Mouse (Mus musculus): ENCODE measurements at regions not wholly inside any gene's neighbourhood (a gene's known extent, or its start where the extent isn't known, plus 50 kb on each side); places are given as distances from the start of the nearest gene placed in this dataset.
A peak's percentile ranks its signal among the peaks of the same experiment; 100 is the strongest.

DNA sequence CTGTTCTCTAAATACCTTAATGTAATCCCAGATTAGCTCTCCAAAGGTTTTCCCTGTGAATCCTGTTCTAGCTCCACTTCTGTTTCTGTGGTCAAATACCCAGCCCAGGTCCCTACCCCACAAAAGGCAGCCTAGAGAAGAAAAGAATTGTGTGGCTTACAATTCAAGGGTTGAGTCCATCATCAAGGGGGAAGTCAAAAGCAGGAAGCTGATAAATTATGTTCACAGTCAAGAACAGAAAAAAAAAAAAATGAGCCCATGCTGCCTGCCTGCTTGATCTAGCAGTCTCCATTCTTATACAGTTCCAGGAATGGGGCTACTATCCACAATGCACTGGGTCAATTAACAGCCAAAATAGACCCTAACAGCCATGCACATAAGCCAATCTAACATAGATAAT lies 285.7 kb downstream of the Actr3 start:
- DNase-seq = no peak

DNA sequence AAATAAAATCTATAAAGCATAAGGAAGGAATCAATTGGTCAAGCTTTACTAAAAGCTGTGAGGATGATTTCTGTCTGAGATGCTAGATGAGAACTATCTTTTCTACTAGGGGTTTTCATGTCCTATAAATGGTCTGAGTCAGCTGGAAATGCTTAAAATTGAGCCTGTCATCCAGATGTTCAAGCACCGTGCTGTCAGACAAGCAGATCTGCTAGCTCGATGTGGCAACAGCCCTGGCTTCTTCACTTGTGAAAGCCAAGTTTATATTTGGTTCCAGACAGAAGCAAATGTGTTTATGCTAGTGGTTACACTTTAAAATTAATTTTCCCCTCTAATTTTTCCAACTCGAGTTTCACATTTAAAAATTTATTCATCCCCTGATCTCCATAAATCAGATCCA lies 311.7 kb downstream of the Actr3 start:
- no peak for DNase-seq

DNA sequence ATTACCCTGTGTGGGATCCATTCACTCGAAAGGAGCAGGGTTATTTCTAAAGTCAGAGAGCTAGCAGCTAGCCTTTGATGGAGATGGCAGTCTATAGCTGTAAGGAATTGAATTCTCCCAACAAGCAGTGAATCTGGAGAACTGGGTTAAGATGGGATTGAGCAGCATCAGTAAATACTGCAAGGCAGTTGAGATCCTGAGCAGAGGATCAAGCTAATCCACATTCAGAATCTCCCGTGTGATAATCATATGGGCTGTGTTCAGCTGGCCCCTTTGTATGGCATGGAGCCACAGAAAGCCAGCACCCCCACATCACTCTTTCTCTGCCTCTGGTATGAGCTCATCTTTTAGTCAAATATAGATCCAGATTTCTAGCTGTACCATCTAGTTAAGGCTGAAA lies 334.9 kb downstream of the Actr3 start:
- no peak for DNase-seq

DNA sequence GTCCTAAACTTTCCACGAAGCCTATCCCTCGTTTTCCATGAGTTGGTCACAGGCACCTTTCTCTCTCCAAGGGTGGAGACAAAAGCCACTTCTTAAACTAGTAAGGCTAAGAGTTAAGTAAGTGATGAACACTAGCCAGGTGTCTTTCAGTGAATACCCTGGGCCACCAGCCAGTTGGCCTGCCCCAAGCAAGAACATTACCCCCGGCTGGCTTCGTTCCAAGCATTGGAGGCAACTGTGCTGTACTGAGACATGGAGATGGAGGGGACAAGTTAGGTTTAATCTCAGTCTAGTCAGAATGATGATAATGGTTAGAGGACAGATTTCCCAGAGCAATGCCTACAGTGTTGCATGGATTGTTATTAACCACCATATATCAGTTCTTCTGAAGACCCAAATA lies 350.6 kb downstream of the Actr3 start:
- no peak for DNase-seq

DNA sequence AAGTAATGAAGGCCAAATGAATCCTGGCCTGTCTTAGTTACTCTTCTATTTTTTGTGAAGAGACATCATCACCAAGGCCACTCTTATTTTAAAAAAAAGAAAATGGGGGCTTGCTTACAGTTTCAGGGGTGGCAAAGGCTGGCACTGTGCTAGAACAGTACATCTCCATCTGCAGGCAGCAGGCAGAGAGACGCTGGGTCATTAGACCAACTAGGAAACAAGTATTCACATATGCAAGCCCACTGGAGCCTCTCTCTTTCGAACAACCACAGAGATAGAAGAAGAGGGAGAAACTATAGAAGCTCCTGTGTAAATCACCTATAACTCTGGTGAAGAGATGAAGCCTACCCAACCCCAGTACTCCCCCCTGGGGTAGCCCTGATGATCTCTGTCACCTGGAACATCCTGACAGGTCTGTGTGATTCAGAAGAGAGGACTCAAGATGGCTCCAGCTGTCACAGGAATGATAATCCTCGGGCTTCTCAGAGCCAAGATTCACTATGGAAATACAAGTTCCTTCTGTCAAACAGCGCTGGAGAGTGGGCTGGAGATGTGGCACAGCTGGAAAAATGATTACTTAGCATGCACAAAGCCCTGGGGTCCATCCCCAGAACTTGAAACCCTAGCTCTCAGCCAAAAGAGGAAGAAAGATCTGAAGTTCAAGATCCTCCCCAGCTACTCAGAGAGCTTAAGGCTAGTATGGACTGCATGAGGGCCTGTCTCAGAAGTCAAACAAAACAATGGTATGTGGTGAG lies 395.8 kb downstream of the Actr3 start:
- no peak for DNase-seq

DNA sequence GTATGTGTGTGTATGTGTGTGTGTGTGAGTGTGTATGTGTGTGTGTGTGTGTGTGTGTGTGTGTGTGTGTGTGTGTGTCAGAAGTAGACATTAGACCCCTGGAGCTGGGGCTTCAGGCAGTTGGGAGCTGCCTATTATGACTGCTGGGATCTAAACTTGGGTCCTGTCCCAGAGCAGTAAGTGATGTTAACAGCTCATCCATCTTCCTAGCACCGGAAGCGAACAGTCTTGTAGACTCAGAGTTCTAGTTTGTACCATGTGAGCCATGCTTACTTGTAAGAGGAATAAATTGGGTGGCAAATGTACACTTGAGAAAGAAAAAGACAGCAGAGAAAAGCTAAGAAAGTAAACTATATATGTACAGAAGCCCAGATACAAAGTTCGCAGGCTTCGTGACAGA lies 422.2 kb downstream of the Actr3 start:
- DNase-seq = no peak

DNA sequence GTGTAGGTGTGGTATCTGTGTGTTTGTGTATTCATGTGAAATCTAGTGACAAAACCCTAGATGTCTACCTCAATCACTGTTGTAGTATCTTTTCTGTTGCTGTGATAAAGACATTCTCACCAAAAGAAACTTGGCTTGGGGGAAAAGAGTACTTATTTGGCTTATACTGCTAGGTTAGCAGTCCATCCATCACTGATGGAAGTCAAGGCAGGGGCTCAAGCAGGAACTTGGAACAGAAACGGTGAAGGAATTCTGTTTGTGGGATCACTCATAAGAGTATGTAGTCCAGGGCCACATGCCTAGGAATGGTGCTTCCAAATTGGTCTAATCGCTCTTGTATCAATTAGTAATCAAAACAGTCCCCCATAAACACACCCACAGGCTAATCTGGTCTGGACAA lies 423.6 kb downstream of the Actr3 start:
- no peak for DNase-seq

DNA sequence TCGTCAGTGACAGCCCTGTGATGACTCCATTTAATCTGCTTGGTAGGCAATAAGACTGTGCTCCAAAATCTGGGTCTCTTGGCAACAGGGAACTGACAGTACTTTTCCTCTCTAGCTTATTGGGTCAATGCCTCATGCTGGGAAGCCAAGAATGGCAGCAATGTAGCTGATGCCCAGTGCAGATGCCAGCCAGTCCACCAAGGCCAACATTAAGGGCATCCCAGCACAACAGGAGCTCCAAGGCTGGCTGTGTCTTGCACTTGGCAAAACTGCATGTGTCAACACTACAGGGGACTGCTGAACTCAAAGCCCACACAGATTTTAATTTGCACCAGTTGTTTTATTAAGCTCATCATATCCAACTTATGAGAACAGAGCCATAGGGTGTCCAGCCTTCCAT lies 437.9 kb downstream of the Actr3 start:
- peak; percentile 4 for DNase-seq

DNA sequence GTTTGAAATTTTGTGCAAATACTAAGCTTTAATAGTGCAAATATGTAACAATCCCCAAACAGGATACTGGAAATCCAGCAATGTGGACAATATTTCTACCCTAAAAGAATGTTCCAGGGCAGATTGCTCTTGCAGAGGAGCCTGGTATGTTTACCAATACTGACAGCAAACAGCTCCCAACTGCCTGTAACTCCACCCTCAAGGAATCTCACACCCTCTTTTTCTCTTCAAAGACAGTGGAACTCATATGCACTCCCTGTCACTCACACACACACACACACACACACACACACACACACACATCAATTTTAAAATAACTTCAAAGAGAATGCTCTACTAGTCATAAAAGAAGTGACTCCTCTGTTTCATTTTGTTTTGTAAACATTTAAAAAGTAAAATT lies 484.7 kb downstream of the Actr3 start:
- no peak for DNase-seq

DNA sequence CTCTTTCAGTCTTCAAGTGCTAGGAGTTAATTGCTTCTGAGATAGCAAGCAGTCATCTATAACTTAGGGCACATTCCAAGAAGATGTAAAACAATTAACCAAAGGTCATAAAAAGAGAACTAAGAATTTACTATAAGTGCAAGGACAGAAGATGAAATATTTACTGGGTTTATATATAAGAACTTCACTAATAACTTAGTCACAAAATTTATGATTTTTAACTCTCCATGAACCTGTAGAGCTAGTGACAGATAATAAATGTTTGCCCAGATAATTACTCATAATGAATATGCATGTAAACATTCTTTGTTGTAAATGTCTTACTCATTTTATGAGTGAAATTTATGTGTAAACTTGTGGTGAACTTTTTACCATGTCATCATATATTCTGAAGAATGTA lies 531.2 kb downstream of the Actr3 start:
- no peak for DNase-seq

DNA sequence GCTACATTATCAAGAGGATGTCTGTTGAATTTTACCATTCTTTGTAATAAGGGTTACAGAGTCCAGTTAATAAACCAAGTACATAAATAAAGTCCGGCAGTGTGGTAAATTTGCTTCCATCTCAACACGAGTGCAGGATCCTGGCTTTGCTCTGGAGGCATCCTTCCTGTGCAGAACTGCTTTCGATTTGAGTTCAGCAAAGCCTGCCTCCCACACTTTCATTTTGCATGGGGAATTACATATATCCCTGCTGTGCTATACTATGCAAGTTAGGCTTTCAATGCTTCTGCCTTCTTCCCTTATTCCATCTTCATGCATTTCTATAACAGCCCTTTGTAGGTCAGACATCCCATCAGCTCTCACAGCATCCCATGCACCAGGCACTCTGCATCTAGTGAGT lies 564.4 kb downstream of the Actr3 start:
- no peak for DNase-seq

DNA sequence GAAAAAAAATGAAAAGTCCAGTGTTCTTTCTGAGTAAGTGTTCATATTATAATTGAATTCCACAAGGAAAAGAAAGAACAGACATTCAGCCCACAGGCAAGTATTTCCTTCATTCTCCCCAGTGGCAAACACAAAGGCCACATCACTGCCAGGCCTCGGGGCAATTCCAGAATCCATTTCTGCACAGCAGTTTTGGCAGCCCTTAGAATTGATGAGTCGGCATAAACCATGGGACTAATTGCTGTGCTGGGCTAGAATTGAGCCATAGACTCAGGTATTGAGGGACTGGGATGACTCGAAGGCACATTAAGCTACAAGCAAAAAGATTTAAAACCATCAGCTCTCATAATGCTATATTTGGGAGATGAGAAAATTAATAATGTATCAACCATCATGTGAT lies 569.3 kb downstream of the Actr3 start:
- DNase-seq = no peak

DNA sequence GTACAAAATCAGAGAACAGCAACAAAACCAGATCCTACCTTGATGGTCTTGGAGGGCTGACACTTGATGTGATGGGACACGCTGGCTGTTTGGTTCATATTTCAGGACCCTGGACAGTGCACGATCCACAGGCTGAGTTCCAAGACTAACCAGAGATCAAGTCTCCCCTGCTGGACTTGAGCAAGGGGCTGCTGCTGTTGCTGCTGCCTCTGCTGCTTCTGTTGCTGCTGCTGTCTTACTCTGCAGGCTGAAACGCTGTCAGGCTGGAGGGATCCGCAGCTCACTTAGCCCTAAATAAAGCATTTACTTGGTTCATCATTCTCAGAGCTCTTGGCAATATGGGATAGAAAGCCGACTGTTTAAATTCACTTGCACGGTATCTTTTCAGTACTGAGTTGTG lies 589.8 kb downstream of the Actr3 start:
- peak; percentile 14 for DNase-seq

DNA sequence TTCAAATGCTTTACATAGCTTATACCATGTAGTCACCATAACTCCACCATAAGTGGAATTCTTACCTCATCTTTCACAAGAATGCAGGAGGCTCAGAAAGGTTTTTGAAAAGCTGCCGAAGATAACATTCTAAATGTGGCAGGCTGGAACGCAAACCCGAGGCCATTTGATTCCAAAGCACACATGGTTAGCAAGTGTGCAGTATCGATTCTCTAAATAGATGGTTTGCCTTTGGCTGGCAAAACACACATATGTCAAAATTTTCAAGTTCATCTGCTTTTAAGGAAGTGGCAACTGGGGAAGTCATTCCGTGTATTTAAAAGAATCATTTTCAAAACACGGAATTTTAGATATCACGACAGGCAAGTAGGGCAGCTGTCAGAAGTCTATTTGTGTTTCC lies 609.8 kb downstream of the Actr3 start:
- DNase-seq = no peak

DNA sequence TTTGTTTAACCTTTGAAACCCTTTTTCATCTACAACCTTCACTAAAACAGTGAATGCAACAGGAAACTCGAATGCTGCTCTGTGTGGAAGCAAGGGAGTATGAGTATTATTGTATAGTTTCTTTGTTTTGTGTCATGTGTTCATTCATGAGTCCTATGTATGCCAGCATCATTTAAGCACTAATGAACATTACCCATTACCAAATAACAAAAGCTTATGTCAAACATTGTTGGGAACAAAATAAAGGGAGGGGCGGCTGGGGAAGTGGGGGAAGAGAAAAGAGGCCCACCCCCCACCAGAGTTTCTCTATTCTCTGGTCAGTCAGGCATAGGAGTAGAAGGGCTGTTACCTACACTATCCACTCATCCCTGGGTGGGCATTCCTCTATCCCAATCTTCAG lies 642.5 kb downstream of the Actr3 start:
- no peak for DNase-seq

DNA sequence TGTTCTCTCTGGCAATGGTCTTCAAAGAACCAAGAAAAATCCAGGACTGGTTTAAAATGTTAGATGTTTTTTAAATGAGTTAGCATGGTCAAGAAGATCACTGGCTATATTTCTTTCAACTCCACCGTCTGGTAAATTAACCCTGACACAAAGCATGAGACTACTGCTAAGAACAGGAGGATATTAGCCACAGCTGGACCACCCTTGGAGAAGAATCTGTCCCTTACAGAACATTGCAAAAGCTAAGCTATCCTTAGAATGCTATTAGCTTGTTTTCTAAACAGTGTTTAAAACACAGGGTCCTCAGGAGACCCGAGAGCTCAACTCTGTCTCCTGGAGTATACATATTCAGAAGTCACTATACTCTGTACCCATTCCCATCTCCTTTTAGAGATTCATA lies 644.9 kb downstream of the Actr3 start:
- no peak for DNase-seq

DNA sequence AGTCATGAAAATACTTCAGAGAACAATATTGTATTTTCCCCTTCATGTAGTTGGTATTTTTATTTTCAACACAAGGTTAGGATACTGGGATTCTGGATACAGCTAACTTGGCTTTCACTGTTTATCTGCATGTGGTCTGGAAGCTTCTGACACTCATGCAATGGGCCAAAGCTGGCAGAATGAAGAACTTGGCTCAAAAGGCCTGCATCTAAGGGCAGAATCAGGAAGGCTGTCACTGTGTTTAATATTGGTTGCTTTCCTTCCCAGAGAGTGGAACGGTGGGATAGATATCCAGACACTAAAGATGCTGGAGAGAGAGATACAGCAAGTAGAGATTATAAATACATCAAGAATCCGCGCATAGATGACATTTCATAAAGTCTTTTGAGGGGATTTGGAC lies 645.4 kb downstream of the Actr3 start:
- no peak for DNase-seq

DNA sequence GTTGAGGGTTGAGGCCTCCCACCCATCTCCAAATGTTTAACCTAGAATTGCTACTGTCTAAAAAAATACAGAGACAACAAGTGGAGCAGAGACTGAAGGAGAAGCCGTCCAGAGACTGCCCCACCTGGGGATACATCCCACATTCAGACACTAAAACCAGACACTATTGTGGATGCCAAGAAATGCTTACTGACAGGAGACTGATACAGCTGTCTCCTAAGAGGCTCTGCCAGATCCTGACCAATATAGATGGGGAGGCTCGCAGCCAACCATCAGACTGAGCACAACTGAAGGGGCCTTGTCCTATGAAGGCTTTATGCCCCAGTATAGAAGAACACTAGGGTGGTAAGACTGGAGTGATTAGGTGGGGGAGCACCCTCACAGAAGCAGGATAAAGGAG lies 652.5 kb downstream of the Actr3 start:
- DNase-seq = no peak

DNA sequence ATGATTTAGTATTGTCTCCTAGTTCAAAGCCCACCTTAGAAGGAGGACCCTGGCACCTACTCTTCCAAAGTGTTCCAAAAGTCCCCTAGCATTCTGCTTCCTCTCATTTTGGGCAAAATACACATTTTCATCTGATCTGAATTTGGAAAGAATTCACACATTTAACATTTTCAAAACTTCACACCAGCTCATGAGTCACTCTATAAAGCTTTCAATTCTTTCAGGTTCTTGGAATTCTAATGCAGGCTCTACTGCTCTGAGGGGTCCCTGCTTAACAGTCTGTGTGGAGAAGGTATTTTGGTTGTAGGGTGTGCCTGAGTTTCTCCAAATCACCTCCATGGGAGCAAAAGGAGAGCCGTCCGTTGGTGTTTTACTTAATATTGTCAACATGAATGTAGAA lies 657.8 kb downstream of the Actr3 start:
- DNase-seq = no peak

DNA sequence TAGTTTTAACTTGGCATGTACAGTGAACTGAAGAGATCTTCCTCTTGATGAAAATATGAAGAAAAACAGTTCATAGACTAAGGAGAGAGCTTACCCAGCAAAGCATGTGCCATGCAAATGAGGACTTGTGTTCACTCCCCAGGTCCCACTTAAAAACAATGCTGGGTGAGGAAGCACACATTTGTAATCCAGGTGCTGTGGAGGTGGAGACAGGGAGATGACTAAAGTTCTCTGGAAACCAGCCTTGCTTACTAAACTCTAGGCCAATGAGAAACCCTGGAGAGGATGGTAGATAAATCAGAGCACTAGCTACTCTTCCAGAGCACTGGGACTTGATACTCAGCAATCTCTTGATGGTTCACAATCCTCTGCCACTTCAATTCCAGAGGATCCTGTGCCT lies 678.8 kb downstream of the Actr3 start:
- DNase-seq = no peak

DNA sequence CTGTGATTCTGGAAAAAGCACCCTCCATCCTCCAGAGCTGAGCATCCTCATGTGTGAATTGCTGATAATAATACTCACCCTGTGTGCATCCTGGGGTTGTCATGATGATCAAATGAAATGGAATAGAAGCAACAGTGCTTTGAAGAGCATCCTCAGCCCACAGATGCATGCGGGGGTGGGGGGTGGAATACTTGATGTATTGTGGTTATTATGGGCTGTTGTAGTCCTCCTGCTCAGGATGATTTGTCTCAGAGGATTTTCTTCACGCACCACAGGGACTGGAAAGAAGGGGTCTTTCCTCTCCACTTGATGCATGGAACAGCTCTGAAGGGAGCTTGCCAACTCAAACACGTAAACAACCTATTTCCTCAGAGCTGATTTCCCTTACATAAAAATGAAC lies 694.4 kb upstream of the Dpp10 start:
- no peak for DNase-seq

DNA sequence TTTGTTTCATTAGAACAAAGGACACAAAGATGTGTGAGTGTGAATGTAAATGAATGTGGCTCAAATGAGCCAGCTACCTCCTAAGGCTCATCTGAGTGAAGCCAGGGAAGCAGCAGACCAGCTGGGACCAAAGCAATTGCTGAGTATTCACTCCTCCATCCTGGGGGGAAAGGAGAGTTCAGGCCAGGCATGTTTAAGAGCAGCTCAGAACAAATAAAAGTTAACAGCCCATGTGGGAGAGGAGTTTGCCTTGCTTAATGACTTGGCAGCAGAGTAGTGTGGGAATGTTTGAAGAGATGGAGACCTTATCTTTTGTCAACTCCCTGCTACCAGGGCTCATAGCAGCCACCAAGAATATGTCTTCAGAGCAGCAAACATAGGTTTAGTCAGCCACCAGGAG lies 685.0 kb upstream of the Dpp10 start:
- DNase-seq = no peak

DNA sequence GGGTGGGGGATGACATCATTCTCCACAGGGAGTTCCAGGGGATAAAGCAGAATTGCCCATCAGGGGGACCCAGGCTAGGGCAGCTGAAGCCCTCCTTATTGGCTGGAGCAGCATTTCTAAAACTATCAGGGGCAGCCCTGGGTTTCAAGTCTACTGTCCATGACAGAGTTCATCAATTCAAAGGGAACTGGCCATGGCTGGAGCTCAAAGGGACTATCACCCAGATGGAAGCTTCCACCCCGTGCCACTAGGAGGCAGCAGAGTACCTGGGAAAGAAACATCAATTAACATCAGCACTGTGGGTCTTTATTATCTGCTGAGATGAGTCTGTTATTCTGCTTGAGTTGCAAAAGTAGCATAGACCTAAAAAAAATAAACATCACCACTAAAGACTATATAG lies 672.7 kb upstream of the Dpp10 start:
- peak; percentile 72 for DNase-seq

DNA sequence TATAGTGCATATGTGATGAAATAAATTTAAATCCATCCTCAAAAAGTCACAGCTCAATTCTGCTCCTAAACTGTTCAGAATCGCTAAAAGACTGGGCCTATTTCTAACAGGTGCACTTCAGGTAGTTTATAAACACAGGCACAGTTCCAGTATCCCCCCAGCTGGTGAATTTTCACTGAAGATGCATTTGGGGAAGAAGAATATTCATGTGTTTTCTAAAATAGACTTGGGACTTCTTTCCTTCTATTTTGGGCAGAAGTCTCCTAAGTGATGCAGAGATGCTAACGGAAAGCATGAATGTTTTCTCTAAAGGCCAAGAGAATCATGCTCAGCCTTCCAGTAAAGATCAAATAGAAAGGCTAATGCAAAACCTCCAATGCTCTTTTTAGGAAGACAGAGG lies 660.9 kb upstream of the Dpp10 start:
- no peak for DNase-seq

DNA sequence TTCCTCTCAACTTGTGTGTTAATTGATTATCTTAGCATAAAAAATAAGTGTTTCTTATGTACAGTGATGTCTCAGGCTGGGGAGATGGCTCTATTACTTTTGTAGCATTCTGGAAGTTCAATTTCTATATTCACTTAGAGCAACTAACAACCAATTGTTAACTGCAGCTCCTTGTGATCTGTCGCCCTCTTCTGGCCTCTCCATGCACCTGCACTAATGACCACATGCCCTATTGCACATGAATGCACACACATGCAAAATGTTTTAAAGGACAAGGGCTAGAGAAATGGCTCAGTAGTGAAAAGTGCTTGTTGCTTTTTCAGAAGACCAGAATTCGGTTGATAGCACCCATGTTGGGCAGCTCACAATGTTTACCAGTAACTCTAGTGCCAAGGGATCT lies 629.1 kb upstream of the Dpp10 start:
- DNase-seq = no peak
